Mouse (Mus musculus) spleen, adult 2 months (tissue): Measurements from ENCODE around the gene Gm44790.

Experiments used
- CTCF ChIP-seq: fragments of 200-500 bp; IDR thresholded peaks from 2 replicates; pipeline ENCODE4 v1.5.1; 2011; ENCODE audit warnings: mild to moderate bottlenecking, inconsistent platforms; ENCODE audit not compliant: insufficient read depth, insufficient read length, insufficient replicate concordance; ENCODE audit errors: extremely low read depth
- POLR2A ChIP-seq: fragments of 200-500 bp; IDR thresholded peaks from 2 replicates; pipeline ENCODE4 v1.6.1; 2011; ENCODE audit warnings: low read depth, low read length, inconsistent platforms

GRCm38 (mm10) chr6:86446927-86447568 is 20.6 kb downstream of the Gm44790 start:
- TF ChIP-seq POLR2A = no peak
- no peak for TF ChIP-seq CTCF
